Mouse (Mus musculus): ENCODE data around the gene Tmod4. TPM values are rescaled to one million over a fixed set of nuclear protein-coding genes. Genes with fewer than 3 reads are reported as not detected.

Gene Tmod4
- total RNA-seq, 1 experiment from 2014 or later = not detected

DNA sequence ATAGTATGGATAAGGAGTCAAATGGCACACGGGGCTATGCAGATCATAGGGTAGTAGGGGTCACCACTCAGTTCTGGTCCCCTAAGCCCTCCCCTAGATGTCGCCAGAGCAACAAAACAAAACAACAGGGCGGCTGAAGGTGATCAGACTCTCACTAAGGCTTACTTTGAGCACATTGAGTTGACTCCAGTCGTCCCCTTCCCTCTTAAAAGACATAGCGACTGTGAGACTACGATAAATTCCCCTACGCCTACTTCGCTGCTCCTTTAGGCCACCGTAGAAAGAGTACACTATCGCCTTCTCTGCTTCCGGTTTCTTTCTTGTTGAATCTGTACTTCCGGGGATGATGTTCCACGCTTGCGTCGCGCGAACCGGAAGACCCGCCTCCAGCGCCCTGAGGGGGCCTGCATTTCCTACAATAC is 9.4 kb downstream of the Tmod4 start, which contains the start of the genes Scnm1 and Lysmd1:
Gene Scnm1, minus strand, starts transcription at position 332 of the 422 bp plus-strand sequence.
Gene Lysmd1, plus strand, starts transcription at position 409 of the 422 bp plus-strand sequence.
- peak; percentile 77 to 88 for ATAC-seq (replicated peaks in 1 of 2; ENCODE audit: insufficient read depth in 1 of 2, low FRiP score in 2 of 2, low TSS enrichment in 1 of 2, low read depth in 1 of 2, poor library complexity in 2 of 2, severe bottlenecking in 2 of 2)

DNA sequence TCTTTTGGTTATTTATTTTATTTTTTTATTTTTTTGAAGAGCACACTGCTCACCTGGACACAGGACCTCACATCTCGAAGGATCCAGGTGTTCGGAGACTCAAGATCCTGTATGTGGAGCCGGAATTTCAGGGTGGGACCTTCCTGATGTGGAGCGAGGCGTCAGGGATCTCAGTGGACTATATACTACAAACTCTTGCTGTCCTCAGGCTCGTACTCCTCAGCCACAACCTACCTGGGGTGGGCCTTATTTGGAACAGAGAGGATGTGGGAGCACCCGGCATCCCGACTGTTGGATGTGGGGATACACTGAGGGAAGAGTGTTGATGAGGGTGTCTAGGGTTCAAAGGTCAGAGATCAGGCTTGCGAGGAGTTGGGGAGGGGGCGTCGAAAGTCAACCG is 9.9 kb downstream of the Tmod4 start:
- ATAC-seq (replicated peaks in 1 of 2; ENCODE audit: insufficient read depth in 1 of 2, low FRiP score in 2 of 2, low TSS enrichment in 1 of 2, low read depth in 1 of 2, poor library complexity in 2 of 2, severe bottlenecking in 2 of 2) = 0 out of 4 replicates have a peak, but pooled peaks have one; percentile 2 to 5

DNA sequence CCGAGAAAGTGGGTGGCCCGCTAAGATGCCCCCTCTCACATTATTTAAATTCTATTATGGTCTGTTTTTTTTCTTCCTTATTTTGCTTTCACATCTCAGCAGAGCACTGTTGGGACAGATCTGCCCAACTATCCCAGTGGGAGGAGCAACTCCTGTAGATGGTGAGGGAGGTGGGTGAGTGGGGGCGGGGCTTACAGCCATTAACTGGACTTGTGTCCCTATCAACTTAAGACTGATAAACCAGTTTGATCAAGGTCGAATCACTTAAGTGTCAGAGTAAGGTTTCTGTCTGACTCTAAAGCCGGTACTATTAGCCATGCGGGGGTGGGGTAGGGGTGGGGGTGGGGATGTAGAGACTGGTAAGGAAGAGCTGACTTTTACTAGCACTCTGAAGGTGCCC is 10.7 kb downstream of the Tmod4 start:
- no peak; a peak in 1 of 4 replicates for ATAC-seq (replicated peaks in 1 of 2; ENCODE audit: insufficient read depth in 1 of 2, low FRiP score in 2 of 2, low TSS enrichment in 1 of 2, low read depth in 1 of 2, poor library complexity in 2 of 2, severe bottlenecking in 2 of 2)

DNA sequence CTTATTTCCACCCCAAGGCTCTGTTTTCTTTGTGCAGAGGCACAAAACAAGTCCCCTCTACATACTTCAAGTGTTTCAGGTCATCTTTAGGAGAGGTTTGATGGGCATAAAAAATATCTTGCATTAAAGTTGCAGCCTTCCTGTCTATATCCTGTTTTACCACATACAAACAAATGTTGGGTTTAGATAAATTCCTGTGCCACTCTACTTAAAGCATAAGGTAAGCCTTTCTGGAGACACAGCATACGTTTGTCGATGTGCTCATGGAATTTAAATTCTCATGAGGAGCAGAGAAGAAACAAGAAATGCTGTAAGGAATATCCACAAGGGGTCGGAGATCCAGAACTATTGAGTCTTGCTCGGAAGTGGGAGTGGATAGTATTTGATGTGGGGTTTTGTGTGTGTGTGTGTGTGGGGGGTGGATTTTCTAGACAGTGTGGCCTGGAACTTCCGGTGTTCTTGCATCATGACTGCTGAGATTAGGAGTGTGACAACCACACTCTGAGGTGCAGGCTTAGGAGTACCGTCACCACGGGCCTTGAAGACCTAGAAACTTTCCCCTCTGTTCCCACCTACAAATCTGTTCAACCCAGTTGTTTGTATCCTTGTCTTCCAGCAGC is 11.3 kb downstream of the Tmod4 start:
- ATAC-seq (replicated peaks in 1 of 2; ENCODE audit: insufficient read depth in 1 of 2, low FRiP score in 2 of 2, low TSS enrichment in 1 of 2, low read depth in 1 of 2, poor library complexity in 2 of 2, severe bottlenecking in 2 of 2) = peak; percentile 30; a peak in 2 of 4 replicates

DNA sequence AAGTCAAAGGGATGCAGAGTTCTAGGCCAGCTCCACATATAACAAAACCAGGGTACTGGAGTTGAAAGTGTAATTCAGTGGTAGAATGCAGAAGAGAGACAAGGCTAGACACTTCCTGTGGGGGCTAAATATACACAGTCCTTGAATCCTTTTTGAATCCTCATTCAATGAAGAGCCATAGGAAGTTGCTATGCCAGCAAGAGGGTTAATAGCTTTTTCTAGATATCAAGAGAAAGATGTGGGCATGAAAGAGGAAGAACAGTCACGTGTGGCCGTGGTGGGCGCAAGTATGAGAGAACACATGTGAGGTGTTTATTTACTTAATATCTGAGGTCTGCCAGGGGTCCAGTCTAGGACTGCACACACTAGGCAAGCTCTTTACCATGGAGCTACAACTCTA is 12.1 kb downstream of the Tmod4 start:
- ATAC-seq (replicated peaks in 1 of 2; ENCODE audit: insufficient read depth in 1 of 2, low FRiP score in 2 of 2, low TSS enrichment in 1 of 2, low read depth in 1 of 2, poor library complexity in 2 of 2, severe bottlenecking in 2 of 2) = peak in 1 of 2 experiments; percentile 13; a peak in 1 of 4 replicates

DNA sequence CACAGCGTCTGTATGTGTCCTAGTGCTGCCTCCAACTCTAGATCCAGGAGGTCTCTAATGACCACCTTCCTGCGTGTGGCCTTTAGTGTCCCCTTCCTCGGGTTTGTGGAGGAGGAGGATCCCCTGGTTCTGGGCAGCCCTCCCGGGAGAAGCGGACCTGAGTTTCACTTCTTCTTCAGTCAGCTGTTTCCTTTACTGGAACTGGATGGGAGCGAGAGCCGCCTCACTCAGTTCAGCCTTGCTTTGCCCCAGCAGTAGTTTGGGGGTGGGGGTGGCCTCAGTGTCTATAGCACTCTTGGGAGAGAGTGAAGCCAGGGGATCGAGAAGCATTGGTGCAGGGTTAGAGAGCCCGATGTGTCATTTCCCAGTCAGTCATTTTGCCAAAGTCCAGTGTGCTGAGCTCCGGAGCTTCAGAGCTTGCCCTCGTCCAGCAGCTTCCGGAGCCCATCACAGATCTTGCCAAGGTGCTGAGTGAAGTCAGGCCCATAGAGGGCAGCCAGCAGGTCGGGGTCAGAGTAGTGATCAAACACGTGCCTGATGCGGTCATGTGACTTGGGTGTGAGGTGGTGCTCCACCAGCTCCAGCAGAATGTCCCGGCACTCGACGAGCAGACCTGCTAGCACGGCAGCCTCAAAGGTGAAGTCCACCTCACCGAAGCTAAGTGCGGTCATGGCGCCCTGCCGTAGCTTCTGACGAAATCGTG is 15.5 kb downstream of the Tmod4 start:
- ATAC-seq (replicated peaks in 1 of 2; ENCODE audit: insufficient read depth in 1 of 2, low FRiP score in 2 of 2, low TSS enrichment in 1 of 2, low read depth in 1 of 2, poor library complexity in 2 of 2, severe bottlenecking in 2 of 2) = no peak

DNA sequence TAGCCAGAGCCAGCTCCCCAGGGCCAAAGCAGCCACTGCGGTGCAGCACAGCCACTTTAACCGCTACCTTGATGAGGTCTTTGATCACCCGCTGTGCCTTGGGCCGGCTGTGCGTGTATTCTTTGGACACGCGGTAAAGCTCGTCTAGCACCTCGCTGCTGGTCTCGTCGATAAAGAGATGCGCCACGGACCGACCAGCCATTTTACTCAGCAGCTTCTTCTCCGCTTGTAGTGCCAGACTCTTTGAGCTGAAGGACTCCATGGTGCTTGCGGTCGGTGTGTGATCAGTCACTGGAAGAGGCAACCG is 16.0 kb downstream of the Tmod4 start:
- ATAC-seq (replicated peaks in 1 of 2; ENCODE audit: insufficient read depth in 1 of 2, low FRiP score in 2 of 2, low TSS enrichment in 1 of 2, low read depth in 1 of 2, poor library complexity in 2 of 2, severe bottlenecking in 2 of 2) = no peak

DNA sequence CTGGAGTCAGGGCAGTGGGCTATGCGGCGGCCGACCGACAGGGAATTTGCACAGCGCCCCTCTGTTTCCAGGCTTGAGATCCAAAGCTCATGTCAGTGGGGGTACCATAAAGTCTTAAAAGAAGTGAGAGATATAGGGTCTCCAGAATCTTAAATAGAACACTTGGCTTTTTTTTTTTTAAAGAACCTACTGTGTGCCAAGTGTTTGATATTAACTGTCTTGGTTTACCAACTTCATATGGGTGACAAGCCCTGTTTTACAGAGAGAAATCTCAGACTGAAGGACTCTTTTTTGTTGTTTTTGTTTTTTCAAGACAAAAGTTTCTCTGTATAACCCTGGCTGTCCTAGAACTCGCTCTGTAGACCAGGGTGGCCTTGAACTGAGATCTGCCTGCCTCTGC is 16.5 kb downstream of the Tmod4 start:
- ATAC-seq (replicated peaks in 1 of 2; ENCODE audit: insufficient read depth in 1 of 2, low FRiP score in 2 of 2, low TSS enrichment in 1 of 2, low read depth in 1 of 2, poor library complexity in 2 of 2, severe bottlenecking in 2 of 2) = no peak

DNA sequence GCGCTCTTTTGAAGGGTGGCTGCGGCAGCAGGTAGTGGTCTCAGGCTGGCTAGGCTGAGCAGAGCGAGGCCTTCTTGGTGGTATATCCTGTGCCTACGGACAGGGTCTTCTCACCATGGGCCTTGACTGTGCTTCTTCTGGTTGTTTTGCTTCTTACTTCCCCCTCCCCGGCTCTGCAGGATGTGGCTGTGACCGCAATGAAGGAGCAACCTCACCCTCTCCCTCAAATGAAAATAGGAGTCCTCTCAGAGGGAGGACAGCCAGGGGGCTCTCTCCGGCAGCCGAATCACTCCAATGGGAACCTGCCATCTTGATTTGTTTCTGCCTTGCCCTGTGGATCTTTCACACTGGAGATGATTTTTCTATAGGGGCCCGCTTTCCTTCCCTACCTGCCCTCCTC is 17.2 kb downstream of the Tmod4 start:
- peak; percentile 74 to 80 for ATAC-seq (replicated peaks in 1 of 2; ENCODE audit: insufficient read depth in 1 of 2, low FRiP score in 2 of 2, low TSS enrichment in 1 of 2, low read depth in 1 of 2, poor library complexity in 2 of 2, severe bottlenecking in 2 of 2)

DNA sequence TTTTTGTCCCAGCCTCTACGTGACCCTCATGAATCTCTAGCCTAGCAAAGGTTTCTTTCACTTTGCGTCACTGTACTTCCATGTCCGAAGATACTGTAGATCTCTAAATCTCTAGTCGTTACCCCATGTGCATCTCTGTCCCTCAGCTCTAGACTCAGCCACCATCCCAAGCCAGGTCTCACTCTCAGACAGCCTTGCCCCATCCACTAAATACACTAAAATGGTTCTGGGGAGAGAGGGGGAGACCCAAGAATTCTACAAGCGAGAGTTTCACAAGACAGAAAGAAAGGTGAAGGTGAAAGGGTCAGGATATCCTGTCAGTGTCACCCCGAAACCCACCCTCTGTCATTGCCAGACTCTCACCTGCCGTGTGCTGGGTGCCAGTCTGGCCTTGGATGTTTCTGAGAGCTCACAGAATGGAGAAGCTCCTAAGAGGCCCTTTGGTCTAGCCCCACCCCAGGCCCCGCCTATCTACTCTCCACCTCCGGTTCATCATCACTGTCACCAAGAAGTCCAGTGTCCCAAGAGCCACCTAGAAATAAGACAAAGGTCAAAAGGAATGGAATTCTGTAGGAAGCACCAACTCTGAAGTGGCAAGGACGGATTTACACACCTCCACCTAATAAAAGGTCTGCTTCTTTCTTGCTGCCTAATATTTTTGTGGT is 17.8 kb downstream of the Tmod4 start, which contains the start of gene Tnfaip8l2:
Gene Tnfaip8l2, minus strand, starts transcription at position 409 of the 665 bp plus-strand sequence.
- peak; percentile 0 to 55; a peak in 1 of 4 replicates for ATAC-seq (replicated peaks in 1 of 2; ENCODE audit: insufficient read depth in 1 of 2, low FRiP score in 2 of 2, low TSS enrichment in 1 of 2, low read depth in 1 of 2, poor library complexity in 2 of 2, severe bottlenecking in 2 of 2)

DNA sequence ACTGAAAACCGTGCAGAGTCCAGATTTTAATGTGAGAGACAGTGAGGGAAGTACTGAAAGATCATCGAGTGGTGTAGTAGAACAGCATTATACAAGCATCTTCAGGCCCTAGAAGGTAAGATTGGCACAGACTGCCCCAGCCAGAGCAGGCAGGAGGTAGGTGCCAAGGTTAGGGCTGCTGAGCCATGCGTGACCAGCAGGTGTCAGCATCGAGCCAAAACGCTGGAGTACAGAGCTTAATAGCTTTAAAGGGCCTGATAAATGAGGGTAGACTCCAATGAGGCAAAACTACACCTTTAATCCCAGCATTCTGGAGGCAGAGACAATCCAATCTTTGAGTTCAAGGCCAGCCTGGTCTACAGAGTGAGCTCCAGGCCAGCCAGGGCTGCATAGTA is 18.3 kb downstream of the Tmod4 start:
- ATAC-seq (replicated peaks in 1 of 2; ENCODE audit: insufficient read depth in 1 of 2, low FRiP score in 2 of 2, low TSS enrichment in 1 of 2, low read depth in 1 of 2, poor library complexity in 2 of 2, severe bottlenecking in 2 of 2) = peak; percentile 79

DNA sequence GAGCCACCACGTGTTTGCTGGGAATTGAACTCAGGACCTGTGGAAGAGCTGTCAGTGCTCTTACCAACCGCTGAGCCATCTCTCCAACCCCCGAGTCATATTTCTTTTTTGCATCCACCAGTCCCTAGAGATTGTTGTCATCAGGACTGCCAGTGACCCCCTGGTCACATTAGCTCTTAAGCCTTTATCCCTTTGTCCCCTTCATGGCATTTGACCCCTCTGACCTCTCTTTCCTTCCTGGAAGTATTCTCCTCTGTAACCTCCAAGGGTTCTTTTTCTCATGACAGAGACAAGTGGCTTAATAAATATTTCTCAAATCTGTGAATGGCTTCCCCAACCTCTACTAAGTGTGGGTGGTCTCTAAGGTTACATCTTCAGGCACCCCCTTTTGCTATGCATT is 23.6 kb downstream of the Tmod4 start:
- ATAC-seq (replicated peaks in 1 of 2; ENCODE audit: insufficient read depth in 1 of 2, low FRiP score in 2 of 2, low TSS enrichment in 1 of 2, low read depth in 1 of 2, poor library complexity in 2 of 2, severe bottlenecking in 2 of 2) = no peak

DNA sequence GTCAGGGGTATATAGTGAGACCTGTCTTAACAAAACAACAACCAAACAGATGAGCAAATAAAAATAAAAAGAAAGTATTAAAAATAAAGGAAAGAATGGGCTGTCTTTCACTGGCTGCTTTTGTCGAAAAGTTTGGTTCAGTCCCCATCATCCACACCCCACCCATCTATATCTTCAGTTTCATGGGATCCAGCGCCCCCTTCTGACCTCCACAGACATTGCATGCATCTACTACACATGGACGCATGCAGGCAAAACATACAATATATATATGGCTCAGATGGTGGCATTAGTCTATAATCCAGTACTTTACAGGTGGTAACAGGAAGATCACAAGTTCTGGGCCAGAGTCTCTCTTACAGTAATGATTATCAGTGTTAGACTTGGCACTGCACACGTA is 29.6 kb downstream of the Tmod4 start:
- ATAC-seq (replicated peaks in 1 of 2; ENCODE audit: insufficient read depth in 1 of 2, low FRiP score in 2 of 2, low TSS enrichment in 1 of 2, low read depth in 1 of 2, poor library complexity in 2 of 2, severe bottlenecking in 2 of 2) = peak; percentile 73 to 81

DNA sequence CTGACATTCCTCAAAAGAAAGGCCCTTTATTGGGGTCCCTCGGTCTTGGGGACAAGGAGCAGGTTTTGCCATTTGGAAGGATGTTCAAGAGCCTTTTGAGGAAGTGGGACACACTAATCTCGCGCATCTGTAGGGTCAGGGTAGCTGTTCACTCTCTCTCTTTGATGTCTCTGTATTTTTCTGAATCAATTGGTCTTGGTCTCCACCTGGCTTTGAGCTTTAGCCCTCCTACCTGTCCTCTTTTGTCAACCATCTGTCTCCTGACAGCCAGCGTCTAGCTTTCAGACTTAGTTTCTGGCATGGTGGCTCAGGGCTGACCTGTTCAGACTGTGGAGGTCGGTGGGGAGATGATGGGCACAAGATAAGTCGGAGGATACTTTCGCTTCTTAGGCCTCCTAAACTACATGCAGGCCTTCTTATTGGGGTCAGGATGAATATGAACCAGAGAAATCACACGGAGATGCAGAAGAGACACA is 35.3 kb downstream of the Tmod4 start:
- ATAC-seq (replicated peaks in 1 of 2; ENCODE audit: insufficient read depth in 1 of 2, low FRiP score in 2 of 2, low TSS enrichment in 1 of 2, low read depth in 1 of 2, poor library complexity in 2 of 2, severe bottlenecking in 2 of 2) = no peak

DNA sequence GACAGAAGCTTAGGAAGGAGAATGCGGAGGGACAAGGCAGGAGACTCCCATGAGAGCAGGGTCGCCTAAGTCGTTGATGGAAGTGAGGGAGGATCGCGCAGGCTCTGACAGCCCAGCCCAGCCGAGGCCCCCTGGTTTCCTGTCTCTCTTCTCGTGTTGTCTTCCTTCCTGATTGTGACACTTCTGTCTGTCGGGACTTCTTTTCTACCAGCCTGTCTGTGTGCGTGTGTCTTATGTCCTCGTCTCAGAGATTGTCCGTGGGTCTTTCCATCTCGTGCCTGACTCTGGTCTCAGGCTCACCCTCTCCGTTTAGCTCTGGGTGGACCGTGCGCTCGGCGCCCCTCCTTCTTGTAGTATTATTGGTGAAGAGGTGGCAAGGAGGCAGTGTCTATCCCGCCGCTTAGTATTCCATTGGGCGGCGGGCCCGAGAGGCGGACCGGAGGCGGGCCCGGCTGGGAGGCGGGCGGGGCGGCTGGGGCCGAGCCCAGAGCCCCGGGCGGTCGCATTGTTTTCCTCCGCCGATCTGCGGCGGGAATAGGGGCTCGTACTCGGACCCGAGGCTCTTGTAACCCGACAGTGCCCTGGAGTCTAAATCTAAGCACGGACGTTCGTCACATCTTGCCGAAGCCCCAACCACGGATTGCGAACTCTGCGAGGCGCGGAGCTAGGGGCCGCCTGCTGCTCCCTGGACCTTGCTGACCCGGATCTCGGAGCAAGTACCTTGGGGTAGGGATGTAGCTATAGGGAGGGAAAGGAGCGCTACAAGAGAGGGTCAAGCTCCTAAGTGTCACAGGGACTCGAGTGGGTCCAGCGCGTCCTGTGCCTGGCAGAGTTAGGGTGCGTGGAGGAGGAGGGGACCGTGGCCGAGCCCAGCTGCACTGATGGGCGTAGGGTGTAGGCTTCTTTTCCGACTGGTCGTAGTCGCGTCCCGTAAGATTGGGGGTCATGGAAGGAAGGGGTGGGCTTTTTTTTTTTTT is 36.0 kb downstream of the Tmod4 start, which contains the start of gene Sema6c:
Gene Sema6c, plus strand, starts transcription at position 471 of the 977 bp plus-strand sequence.
- ATAC-seq (replicated peaks in 1 of 2; ENCODE audit: insufficient read depth in 1 of 2, low FRiP score in 2 of 2, low TSS enrichment in 1 of 2, low read depth in 1 of 2, poor library complexity in 2 of 2, severe bottlenecking in 2 of 2) = peak; percentile 98 to 99

DNA sequence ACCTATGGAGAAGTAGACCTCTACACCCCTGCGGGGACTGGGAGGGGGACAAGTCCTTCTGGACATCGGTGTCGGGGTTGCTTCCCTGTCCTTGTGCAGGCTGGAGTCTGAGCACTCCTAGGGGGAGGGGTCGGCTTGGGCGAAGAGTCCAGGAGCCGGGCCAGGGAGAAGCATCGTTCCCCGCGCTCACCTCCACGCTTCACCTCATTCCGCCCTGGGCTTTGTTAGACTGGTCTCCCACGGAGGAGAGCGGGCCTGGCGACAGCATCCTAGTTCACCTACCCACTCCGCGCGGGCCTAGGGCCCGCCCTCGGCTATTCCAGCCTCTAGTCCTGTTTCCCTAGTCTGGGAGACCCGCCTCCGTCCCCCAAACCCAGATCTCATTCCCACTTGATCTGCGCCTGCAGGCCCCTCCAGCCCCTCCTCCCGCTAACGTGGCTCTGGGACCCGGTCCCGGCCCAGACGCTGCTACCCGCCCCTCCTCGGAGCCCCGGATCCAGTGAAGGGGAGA is 36.8 kb downstream of the Tmod4 start:
- no peak for ATAC-seq (replicated peaks in 1 of 2; ENCODE audit: insufficient read depth in 1 of 2, low FRiP score in 2 of 2, low TSS enrichment in 1 of 2, low read depth in 1 of 2, poor library complexity in 2 of 2, severe bottlenecking in 2 of 2)

All from hematopoietic stem cell, adult 5-6 weeks (primary cell).